Mouse (Mus musculus): ENCODE results near the gene Wnk1.

DNA sequence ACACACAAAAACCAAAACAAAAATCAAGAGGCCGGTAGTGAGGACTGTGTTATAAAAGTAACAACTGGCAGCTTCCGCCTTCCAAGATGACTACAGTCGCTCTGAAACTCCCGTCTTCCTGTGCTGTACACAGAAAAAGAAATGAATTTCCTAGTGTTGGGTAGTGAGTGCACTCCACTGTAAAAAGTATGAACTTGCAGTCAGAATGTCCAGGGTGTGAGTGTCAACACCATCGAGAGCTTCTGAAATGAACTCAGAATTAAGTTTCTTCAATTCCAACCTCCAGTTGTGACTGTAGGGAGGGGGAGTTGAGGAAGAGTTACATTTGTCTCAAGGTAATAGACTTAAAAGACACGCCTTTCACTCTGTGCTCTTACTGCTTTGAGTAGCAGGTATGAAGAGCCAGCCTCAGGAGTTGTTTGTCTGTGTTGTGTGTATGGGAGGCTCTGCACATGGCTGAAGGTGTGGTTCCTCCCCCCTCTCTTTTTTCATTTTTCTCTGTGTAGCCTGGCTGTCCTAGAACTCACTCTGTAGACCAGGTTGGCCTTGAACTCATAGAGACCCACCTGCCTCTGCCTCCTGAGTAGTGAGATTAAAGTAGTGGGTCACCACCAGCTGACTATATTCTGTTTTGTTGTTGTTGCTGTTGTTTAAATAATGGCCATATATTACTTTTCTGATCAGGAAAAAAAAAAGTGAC lies 43.9 kb upstream of the Wnk1 start:
- no peak for TF ChIP-seq CTCF (IDR thresholded peaks at IDR 0.05; ENCODE audit: low read depth)
- TF ChIP-seq EP300 (IDR thresholded peaks at IDR 0.05; ENCODE audit: low read depth), result no peak
